Mouse (Mus musculus): ENCODE measurements around the gene Hist1h2bh. TPM values are rescaled to one million over a fixed set of nuclear protein-coding genes. Genes with fewer than 3 reads are reported as not detected.

The Hist1h2bh gene
- total RNA-seq, 2 experiments from 2014 or later, result 29.4 to 38.7 TPM

DNA sequence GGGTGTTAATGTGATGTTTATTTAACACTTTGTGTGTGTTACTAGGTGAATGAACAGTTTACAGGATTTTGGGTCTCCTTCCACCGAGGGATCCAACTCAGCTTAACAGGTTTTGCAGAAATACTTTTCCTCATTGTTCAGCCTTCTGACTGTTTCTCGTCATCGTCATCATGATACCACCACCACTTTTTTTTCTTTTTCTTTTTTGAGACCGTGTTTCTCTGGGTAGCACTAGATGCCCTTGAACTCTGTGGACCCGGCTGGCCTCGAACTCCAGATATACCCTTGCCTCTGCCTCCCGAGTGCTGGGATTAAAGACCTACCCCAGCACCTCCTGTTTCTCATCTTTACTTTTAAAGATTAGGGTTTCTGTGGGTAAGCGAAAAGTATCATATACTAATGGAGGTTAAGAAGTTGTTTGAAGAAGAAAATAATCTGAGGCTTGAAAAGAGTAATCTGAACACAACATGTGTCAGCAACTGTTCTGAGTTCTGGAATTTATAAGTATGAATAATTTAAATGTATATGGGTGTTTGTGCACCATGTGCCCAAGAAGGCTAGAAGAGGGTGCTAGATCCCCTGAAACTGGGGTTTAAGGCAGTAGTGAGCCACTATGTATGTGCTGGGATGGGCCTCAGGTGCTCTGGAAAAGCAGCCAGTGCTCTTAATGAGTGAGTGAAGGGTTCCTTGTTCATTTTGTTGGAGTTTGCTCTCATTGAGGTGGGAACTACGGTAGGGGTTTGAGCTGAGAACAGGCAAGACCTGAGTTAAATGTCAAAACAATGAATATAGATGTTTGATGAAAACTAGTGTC is 10.7 kb downstream of the Hist1h2bh start:
- no peak for DNase-seq (ENCODE audit: low spot score in 2 of 2)

DNA sequence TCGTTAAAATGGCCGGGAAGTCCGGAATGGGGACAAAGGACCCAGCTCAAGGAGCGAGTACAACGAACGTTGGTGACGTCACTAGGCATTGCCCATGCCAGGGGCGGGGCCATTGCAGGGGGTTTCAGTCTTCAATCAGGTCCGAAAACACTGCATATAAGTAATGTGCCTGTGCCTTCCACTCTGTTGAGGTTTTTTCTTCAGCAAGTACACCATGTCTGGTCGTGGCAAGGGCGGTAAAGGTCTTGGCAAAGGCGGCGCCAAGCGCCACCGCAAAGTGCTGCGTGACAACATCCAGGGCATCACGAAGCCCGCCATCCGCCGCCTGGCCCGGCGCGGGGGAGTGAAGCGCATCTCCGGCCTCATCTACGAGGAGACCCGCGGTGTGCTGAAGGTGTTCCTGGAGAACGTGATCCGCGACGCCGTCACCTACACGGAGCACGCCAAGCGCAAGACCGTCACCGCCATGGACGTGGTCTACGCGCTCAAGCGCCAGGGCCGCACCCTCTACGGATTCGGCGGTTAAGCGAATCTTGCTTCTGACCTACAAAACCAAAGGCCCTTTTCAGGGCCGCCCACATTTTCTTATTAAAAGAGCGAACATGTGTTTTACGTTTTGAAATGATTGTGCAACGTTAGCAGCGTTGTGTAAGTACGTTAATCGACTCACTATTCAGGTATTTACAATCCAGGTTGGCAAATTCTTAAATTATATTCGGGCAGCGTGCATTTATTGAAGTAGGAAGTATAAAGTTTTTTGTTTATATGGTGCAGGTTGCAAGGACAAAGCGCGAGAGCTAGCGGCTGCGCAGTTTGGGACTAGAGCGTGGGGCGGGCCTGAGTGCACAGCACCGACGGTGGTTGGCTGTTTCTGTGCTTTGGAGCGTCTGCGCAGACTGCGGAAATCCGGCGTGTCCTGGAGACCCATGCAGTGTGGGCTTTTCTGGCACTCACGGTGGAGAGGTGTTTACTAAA is 12.0 kb downstream of the Hist1h2bh start, which contains the start of gene Hist1h4h:
Gene Hist1h4h, plus strand, starts transcription at position 150 of the 975 bp plus-strand sequence.
- peak; percentile 80 to 96 for DNase-seq (ENCODE audit: low spot score in 2 of 2)

DNA sequence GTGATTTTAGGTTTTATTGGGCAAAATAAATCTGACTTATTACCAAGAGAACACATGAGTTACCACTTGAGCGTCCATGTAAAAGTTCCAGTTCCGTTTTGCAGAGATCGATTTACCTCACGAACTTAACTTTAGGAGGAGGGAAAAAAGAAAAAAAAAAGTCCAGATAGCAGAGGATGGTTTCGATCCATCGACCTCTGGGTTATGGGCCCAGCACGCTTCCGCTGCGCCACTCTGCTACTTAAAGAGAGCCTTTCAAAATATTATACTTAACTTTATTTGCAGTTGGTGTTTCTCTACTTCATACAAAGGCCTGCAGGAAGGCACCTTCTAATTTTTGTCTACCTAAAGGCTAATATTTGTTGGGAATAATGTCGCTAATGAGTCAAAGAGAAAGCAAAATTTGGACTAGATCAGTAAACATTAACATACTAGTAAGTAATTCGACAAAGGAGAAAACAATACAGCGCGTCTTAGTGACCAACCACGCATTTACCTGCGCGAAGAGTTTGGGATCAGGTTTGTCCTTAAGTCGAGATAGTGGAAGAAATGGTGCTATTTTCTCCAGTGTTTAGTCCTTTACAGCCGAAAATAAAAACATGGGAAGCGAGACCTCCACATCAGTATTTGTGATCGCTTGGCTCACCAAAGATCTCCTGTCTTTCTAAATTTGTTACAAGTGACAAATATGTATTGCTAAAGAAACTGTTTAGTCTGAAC is 12.9 kb downstream of the Hist1h2bh start:
- peak in 1 of 2 experiments; percentile 30 for DNase-seq (ENCODE audit: low spot score in 2 of 2)

GRCm38 (mm10) chr13:23529480-23530165 is 13.6 kb downstream of the Hist1h2bh start:
- DNase-seq (ENCODE audit: low spot score in 2 of 2), result no peak

GRCm38 (mm10) chr13:23529005-23529404 is 14.2 kb downstream of the Hist1h2bh start:
- no peak for DNase-seq (ENCODE audit: low spot score in 2 of 2)

GRCm38 (mm10) chr13:23526312-23526711 is 16.9 kb downstream of the Hist1h2bh start:
- DNase-seq (ENCODE audit: low spot score in 2 of 2), result peak; percentile 74 to 85

DNA sequence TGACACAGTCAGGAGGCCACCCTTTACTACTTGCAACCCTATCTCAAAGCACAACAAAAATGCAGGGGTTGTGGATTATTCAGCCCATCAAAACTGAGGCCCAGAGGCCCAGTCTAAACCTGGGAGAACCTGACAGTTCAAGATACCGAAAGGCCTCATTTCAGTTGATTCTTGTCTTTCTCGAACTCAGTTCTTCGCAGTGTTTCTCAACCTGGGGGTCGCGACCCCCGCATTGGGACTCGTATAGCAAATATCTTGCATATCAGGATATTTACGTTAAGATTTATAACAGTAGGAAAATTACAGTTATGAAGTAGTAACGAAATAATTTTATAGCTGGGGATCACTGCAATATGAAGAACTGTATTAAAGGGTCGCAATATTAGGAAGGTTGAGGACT is 17.3 kb downstream of the Hist1h2bh start:
- no peak for DNase-seq (ENCODE audit: low spot score in 2 of 2)

- peak in 1 of 2 experiments; percentile 62 for DNase-seq (ENCODE audit: low spot score in 2 of 2)
Observed at GRCm38 (mm10) chr13:23524654-23525053, 18.5 kb downstream of the Hist1h2bh start.

DNA sequence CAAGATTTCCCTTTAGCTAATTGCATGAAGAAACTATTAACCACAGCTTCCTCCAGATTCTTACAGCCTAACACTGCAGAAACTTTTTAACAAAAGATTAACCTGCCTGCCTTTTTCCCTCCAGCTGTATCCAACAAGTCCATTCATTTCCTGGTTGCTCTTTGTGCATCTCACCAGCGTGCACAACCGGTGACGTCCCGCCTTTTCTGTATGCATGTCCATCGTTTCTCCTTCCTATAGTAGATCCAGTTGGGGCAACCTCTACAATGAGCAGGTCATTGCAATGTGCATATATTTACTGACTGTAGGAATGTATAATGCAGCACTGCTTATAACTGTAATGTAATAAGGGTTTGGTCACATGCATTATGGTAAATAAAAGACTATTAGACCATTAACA is 19.2 kb downstream of the Hist1h2bh start:
- no peak for DNase-seq (ENCODE audit: low spot score in 2 of 2)

GRCm38 (mm10) chr13:23521703-23522102 is 21.5 kb downstream of the Hist1h2bh start:
- DNase-seq (ENCODE audit: low spot score in 2 of 2), result peak in 1 of 2 experiments; percentile 46

DNA sequence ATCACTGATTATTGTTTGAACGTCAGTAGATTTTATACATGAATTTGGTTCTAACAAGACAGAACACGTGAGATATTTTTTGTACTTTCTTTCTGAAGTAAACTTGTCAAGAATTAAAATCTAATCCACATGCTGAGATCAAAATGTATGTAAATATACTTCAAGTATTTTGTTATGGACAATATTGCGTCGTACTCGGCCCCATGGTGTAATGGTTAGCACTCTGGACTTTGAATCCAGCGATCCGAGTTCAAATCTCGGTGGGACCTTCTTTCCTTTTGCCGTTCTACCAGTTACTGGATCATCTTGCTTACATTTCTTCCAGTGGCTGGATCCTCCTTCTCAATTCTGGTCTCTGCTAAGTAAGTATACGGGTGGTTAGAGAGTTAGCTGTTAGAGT is 23.8 kb downstream of the Hist1h2bh start:
- DNase-seq (ENCODE audit: low spot score in 2 of 2), result no peak

- DNase-seq (ENCODE audit: low spot score in 2 of 2), result no peak
Observed at GRCm38 (mm10) chr13:23518885-23519284, 24.3 kb downstream of the Hist1h2bh start.

- no peak for DNase-seq (ENCODE audit: low spot score in 2 of 2)
Observed at GRCm38 (mm10) chr13:23518295-23518603, 24.9 kb downstream of the Hist1h2bh start.

DNA sequence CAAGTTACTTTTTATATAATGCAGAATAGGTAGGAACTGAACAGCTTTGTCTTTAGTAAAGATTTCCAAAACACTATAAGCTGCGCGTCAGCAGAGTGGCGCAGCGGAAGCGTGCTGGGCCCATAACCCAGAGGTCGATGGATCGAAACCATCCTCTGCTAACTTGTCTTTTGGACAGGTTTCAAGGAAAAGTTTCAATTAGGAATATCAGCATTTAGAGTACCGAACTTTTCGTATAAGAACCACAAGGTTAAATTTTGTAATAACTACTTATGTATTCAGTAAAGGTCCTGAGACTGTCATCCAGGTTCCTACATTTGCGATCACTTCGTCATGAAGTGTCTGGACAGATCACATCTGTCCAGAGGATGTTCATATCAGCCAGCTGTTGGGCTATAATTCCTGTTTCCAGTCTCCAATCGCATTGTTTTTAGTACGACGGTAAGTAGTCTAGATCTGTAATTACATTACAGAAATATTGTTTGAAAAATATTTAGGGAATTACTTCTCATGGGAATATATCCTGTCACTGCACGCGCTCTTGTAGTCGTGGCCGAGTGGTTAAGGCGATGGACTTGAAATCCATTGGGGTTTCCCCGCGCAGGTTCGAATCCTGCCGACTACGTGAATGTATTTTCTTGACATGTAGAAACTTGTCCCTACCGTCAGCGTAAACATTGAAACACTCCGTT is 25.4 kb downstream of the Hist1h2bh start:
- DNase-seq (ENCODE audit: low spot score in 2 of 2), result peak; percentile 65 to 83

- no peak for DNase-seq (ENCODE audit: low spot score in 2 of 2)
Observed at GRCm38 (mm10) chr13:23516822-23517602, 26.2 kb downstream of the Hist1h2bh start.

DNA sequence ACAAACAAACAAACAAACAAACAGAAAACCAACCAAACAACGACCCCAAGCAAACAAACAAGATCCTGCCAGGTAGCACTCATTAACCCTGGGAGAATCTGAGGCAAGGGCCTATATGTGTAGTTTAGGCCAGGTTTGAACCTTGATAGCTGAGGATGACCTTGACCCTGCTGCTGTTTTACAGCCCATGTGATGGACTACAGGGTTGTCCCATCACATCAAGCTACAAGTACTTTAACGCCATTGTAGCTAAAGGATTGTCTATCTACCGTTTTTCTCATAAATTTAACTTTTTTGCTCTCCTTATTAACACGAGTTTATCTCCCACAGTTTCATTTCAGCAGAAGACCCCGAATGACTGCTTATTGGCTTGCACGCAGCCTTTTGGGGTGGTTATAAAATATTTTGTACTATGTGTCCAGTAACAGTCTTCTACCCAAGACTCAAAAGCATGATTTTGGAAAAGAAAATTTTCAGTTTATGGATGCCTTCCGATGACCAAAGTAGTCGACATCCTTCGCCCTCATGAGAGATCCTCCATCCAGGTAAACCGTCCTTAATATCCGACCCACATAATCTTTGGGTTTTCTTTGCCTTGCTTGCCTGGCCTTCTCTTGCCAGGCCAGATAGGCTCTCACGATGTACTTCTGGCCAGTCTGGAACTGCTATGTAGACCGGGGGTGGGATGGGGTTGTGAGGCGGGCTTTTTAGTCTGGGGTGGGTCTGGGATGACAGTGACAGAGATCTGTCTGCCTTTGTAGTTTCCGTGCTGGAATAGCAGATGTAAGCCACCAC is 27.2 kb downstream of the Hist1h2bh start:
- no peak for DNase-seq (ENCODE audit: low spot score in 2 of 2)

- no peak for DNase-seq (ENCODE audit: low spot score in 2 of 2)
Observed at GRCm38 (mm10) chr13:23515281-23515680, 27.9 kb downstream of the Hist1h2bh start.

- DNase-seq (ENCODE audit: low spot score in 2 of 2), result no peak
Observed at GRCm38 (mm10) chr13:23513517-23513916, 29.7 kb downstream of the Hist1h2bh start.

Measured in adrenal gland, postnatal 4 days (tissue).